Mouse (Mus musculus) liver, embryonic 14.5 days (tissue): ENCODE data around the gene Ccdc117.

Experiments used
- CTCF ChIP-seq: IDR thresholded peaks from 2 replicates; pipeline ENCODE4 v1.5.1; 2016; ENCODE audit warnings: antibody characterized with exemption, low read depth, control low read depth
- EP300 ChIP-seq: IDR thresholded peaks from 2 replicates; pipeline ENCODE4 v1.6.1; 2016; ENCODE audit warnings: antibody characterized with exemption, low read depth

DNA sequence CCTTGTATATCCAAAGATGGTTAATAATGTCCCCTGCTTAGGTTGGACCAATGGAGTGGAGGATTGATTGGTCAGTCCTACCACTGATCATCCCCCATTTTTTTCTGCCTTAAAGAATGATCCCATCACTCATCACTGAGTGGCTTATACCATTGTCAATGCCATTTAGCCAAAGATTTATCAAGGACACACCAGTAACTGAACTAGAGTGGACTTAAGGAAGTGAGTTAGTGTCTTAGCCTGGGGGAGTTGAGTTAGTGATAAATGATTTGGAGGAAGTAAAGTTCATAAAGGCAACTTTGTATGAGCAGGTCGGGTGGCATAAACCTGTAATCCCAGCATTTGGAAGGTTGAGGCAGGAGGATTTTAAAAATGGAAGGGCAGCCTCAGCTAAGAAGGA, 1.3 kb upstream of the Ccdc117 start:
- TF ChIP-seq CTCF: no peak
- TF ChIP-seq EP300: no peak
